Mouse (Mus musculus) regulatory T cell (primary cell): ENCODE measurements around the gene Dennd1a.

Source experiments
- in situ Hi-C: fragments of 300-600 bp; cut with MboI, MseI; formaldehyde crosslinking; loops from one replicate; pipeline ENCODE4 v1.15.1; 2025; ENCODE audit warnings: high pct_unique_total_duplicates

The Dennd1a gene

GRCm38 (mm10) chr2:38229882-38230281, 57.3 kb downstream of the Dennd1a start:
- in situ Hi-C loops, result no loop called here

- in situ Hi-C loops, result no loop called here
Observed at GRCm38 (mm10) chr2:38223759-38224158, 63.4 kb downstream of the Dennd1a start.

GRCm38 (mm10) chr2:38221461-38221860, 65.7 kb downstream of the Dennd1a start:
- in situ Hi-C loops, result no loop called here

GRCm38 (mm10) chr2:38220687-38221435, 66.3 kb downstream of the Dennd1a start:
- in situ Hi-C loops, result no loop called here

- in situ Hi-C loops, result no loop called here
Observed at GRCm38 (mm10) chr2:38219666-38220065, 67.5 kb downstream of the Dennd1a start.

GRCm38 (mm10) chr2:38213041-38213440, 74.1 kb downstream of the Dennd1a start:
- in situ Hi-C loops, result no loop called here

- in situ Hi-C loops, result no loop called here
Observed at GRCm38 (mm10) chr2:38211426-38211825, 75.8 kb downstream of the Dennd1a start.

GRCm38 (mm10) chr2:38207752-38208151, 79.4 kb downstream of the Dennd1a start:
- in situ Hi-C loops, result no loop called here

- in situ Hi-C loops, result no loop called here
Observed at GRCm38 (mm10) chr2:38205281-38205680, 81.9 kb downstream of the Dennd1a start.

GRCm38 (mm10) chr2:38204696-38205095, 82.5 kb downstream of the Dennd1a start:
- in situ Hi-C loops, result no loop called here

- in situ Hi-C loops, result no loop called here
Observed at GRCm38 (mm10) chr2:38198072-38198471, 89.1 kb downstream of the Dennd1a start.

GRCm38 (mm10) chr2:38196199-38197060, 90.8 kb downstream of the Dennd1a start:
- in situ Hi-C loops, result no loop called here

GRCm38 (mm10) chr2:38192007-38192406, 95.2 kb downstream of the Dennd1a start:
- in situ Hi-C loops, result no loop called here

GRCm38 (mm10) chr2:38191601-38192000, 95.6 kb downstream of the Dennd1a start:
- in situ Hi-C loops, result no loop called here

- in situ Hi-C loops, result loop anchor here (5.0 kb wide), 1 partner anchor 106 kb away; no protein-coding TSS in a partner anchor
Observed at GRCm38 (mm10) chr2:38186438-38186837, 100.8 kb downstream of the Dennd1a start.

- in situ Hi-C loops, result loop anchor here (5.0 kb wide), 1 partner anchor 107 kb away; no protein-coding TSS in a partner anchor
Observed at GRCm38 (mm10) chr2:38184977-38185376, 102.2 kb downstream of the Dennd1a start.

GRCm38 (mm10) chr2:38183881-38184280, 103.3 kb downstream of the Dennd1a start:
- in situ Hi-C loops, result no loop called here

- in situ Hi-C loops, result no loop called here
Observed at GRCm38 (mm10) chr2:38182283-38182682, 104.9 kb downstream of the Dennd1a start.

GRCm38 (mm10) chr2:38177583-38177978, 109.6 kb downstream of the Dennd1a start:
- in situ Hi-C loops, result no loop called here

- in situ Hi-C loops, result no loop called here
Observed at GRCm38 (mm10) chr2:38176870-38177582, 110.2 kb downstream of the Dennd1a start.

GRCm38 (mm10) chr2:38175276-38175675, 111.9 kb downstream of the Dennd1a start:
- in situ Hi-C loops, result no loop called here

GRCm38 (mm10) chr2:38168606-38169005, 118.6 kb downstream of the Dennd1a start:
- in situ Hi-C loops, result no loop called here
